Mouse (Mus musculus): ENCODE results near the gene Abhd12b.

Abhd12b gene

GRCm38 (mm10) chr12:70153842-70154241, at the start of gene Abhd12b:
TSS of gene Abhd12b (plus strand) at chr12:70154142.
- in situ Hi-C loops (cut with MboI; ENCODE audit: unreplicated experiment in 2 of 2): no loop called here

DNA sequence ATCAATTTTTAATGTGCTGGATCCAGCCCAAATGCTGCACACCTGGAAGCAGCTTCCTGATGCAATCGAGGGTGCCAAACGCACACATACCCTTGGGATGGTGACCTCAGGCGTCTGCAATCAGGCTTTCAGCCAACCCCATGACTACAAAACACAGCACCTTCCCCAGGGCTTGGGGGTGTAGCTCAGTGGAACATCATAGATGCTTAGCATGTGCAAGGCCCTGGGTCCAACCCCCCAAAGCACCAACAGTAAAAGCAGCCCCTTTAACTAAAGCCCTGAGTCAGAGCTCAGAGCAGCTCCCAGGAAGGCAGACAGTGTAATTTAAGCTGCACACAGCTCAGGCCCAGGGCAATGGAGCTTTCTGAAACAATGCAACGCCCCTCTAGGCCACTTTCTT, 49.7 kb upstream of the Abhd12b start:
- in situ Hi-C loops (cut with MboI; ENCODE audit: unreplicated experiment in 2 of 2): loop anchor here in 1 of 2 experiments (25.0 kb wide), 1 partner anchor 1033 kb away; the partner anchor contains the start of genes 2700049A03Rik and Timm9

DNA sequence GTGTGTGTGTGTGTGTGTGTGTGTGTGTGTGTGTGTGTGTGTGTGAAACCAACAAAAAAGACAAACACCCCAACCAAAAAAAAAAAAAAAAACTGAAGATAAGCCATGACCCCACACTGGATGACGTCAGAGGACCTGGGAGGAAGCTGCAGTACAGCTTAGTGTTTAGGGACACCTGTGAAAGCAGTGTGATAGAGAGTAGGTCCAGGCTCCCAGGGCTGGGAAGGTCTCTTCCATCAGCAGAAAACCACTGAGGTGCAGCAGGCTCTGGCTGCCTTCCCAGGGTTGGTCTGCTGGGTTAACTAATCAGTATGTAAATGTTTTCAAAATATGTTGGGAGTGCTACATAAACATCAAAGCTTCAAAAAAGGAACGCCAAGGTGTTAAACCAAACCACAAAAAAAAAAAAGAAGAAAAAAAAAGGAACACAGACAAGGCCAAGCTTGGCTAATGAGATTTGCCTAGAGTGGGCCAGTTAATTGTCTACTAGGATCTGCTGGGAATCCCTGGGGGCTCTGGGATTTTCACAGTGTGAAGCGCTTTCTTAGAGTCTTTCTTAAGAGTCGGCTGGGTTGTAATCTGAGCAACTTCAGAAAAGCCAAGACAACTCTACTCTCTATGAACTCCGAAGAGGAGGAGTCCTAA, 49.0 kb upstream of the Abhd12b start:
- in situ Hi-C loops (cut with MboI; ENCODE audit: unreplicated experiment in 2 of 2): loop anchor here (5.0 to 25.0 kb wide), 2 partner anchors 37 to 1032 kb away; partner anchors contain the start of genes 2700049A03Rik (in 1 of the 2) and Timm9 (in 1 of the 2)

DNA sequence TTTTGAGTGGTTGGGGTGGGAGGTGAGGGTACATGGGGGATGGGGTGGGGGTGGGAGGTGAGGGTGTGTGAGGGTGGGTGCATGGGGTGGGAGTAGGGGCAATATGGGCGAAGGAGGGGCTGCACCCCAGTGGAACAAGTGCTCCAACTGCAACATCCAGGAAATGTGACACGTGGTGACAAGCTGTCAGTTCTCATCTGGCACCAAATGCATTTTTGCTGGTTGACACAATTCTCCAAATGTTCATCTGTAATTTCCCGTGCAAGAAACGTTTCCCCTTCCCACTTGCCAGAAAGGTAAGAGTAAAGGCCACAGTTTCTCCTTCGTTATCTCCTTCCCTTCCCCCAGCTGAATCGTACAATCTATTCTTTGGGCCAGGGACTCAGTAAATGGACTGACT, 48.1 kb upstream of the Abhd12b start:
- in situ Hi-C loops (cut with MboI; ENCODE audit: unreplicated experiment in 2 of 2): loop anchor here (5.0 to 25.0 kb wide), 2 partner anchors 36 to 1031 kb away; partner anchors contain the start of genes 2700049A03Rik (in 1 of the 2) and Timm9 (in 1 of the 2)

- in situ Hi-C loops (cut with MboI; ENCODE audit: unreplicated experiment in 2 of 2): loop anchor here (5.0 to 25.0 kb wide), 2 partner anchors 36 to 1031 kb away; partner anchors contain the start of genes 2700049A03Rik (in 1 of the 2) and Timm9 (in 1 of the 2)
Observed at GRCm38 (mm10) chr12:70106508-70106907, 47.4 kb upstream of the Abhd12b start.

GRCm38 (mm10) chr12:70108104-70108503, 45.8 kb upstream of the Abhd12b start:
- in situ Hi-C loops (cut with MboI; ENCODE audit: unreplicated experiment in 2 of 2): loop anchor here (5.0 to 25.0 kb wide), 2 partner anchors 34 to 1029 kb away; partner anchors contain the start of genes 2700049A03Rik (in 1 of the 2) and Timm9 (in 1 of the 2)

DNA sequence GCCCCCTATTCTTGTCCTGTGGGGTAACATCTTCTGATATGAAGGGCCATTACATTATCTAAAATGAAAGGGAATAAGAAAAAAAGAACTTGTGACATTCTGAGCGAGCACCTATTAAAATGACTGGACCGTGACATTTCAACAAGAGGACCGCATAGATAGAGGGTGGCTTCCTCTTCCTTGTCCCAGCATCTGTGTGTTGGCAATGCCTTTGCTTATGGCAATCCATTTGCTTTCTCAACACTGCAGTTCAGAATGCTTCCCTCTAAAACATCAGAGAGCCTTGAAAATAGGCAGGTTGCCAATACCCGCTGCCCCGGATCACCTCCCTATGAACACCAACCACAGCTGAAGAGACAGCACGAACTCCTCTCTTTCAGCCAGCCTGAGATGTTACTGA, 44.0 kb upstream of the Abhd12b start:
- in situ Hi-C loops (cut with MboI; ENCODE audit: unreplicated experiment in 2 of 2): loop anchor here (5.0 to 25.0 kb wide), 2 partner anchors 32 to 1027 kb away; partner anchors contain the start of genes 2700049A03Rik (in 1 of the 2) and Timm9 (in 1 of the 2)

GRCm38 (mm10) chr12:70110375-70111116, 43.4 kb upstream of the Abhd12b start:
- in situ Hi-C loops (cut with MboI; ENCODE audit: unreplicated experiment in 2 of 2): loop anchor here in 1 of 2 experiments (25.0 kb wide), 1 partner anchor 1027 kb away; the partner anchor contains the start of genes 2700049A03Rik and Timm9

GRCm38 (mm10) chr12:70111117-70111366, 42.9 kb upstream of the Abhd12b start:
- in situ Hi-C loops (cut with MboI; ENCODE audit: unreplicated experiment in 2 of 2): loop anchor here in 1 of 2 experiments (25.0 kb wide), 1 partner anchor 1026 kb away; the partner anchor contains the start of genes 2700049A03Rik and Timm9

- in situ Hi-C loops (cut with MboI; ENCODE audit: unreplicated experiment in 2 of 2): loop anchor here in 1 of 2 experiments (25.0 kb wide), 1 partner anchor 1026 kb away; the partner anchor contains the start of genes 2700049A03Rik and Timm9
Observed at GRCm38 (mm10) chr12:70111367-70112089, 42.4 kb upstream of the Abhd12b start.

DNA sequence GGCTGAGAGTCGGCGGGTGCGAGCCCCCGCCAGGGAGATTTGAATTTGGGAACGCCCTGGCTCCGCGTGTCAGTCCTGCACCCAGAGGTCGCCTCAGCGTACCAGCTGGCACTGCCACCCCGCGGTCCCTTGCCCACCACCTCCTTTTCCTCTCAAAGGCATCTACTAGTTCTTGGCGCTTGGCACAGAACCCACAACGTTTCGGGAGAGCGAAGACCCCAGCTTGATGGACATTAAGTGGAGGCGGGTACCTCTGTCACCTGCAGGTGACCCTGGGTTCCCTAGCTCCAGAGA, 41.9 kb upstream of the Abhd12b start:
- in situ Hi-C loops (cut with MboI; ENCODE audit: unreplicated experiment in 2 of 2): loop anchor here in 1 of 2 experiments (25.0 kb wide), 1 partner anchor 1025 kb away; the partner anchor contains the start of genes 2700049A03Rik and Timm9

DNA sequence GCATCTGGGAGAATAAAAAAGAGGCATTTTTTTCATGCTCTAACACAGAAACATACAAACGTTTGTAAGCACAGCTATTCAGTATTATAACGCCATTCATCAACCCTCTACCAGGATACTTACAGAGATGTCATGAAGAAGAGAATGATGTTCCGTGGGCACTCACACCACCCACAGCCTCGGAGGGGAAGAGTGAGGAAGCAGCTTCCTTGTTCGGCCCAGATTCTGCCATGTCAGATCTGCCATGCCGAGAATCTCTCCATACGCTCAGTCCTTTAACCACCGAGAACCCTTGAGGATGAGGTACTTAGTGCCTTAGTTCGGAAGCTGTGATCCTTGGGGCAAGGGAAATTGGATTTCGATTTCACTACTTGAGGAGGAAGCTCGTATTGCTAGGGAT, 40.6 kb upstream of the Abhd12b start, which contains the start of gene Nin:
TSS of gene Nin (minus strand) at position 367 of the 400 bp plus-strand sequence.
- in situ Hi-C loops (cut with MboI; ENCODE audit: unreplicated experiment in 2 of 2): loop anchor here in 1 of 2 experiments (25.0 kb wide), 1 partner anchor 1024 kb away; the partner anchor contains the start of genes 2700049A03Rik and Timm9

- in situ Hi-C loops (cut with MboI; ENCODE audit: unreplicated experiment in 2 of 2): loop anchor here in 1 of 2 experiments (25.0 kb wide), 1 partner anchor 1020 kb away; the partner anchor contains the start of genes 2700049A03Rik and Timm9
Observed at GRCm38 (mm10) chr12:70117146-70117545, 36.8 kb upstream of the Abhd12b start.

DNA sequence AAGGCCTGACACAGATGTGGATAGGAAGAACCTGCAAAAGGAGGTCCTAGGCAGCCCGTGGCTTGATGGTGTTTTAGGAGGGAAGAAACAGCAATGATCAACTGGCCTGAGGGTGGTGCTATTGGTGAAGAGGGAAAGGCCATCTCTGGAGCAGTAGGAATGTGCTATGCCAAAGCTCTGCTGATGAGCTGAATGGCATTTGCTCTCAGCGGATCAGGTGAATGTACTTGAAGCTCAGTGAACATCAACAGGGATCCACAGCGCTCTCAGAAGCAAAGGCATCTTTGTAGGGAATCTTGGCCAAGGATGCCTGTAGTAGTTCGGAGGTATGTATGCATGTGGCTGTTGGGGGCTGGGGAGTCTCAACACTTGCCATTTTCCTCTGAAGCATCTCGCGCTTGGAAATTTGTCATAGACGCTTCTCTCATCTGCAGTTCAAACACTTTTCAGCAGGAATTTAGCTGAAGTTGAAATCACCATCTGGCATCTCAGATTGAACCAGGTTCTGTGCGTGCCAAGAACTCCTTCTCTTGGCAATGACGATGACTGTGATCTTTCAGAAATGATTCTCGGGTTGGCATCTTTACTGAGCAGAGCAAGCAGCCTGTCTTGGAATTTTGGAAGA, 35.1 kb upstream of the Abhd12b start:
- in situ Hi-C loops (cut with MboI; ENCODE audit: unreplicated experiment in 2 of 2): loop anchor here in 1 of 2 experiments (25.0 kb wide), 1 partner anchor 1018 kb away; the partner anchor contains the start of genes 2700049A03Rik and Timm9

- in situ Hi-C loops (cut with MboI; ENCODE audit: unreplicated experiment in 2 of 2): loop anchor here in 1 of 2 experiments (25.0 kb wide), 1 partner anchor 1018 kb away; the partner anchor contains the start of genes 2700049A03Rik and Timm9
Observed at GRCm38 (mm10) chr12:70119552-70119951, 34.4 kb upstream of the Abhd12b start.

- in situ Hi-C loops (cut with MboI; ENCODE audit: unreplicated experiment in 2 of 2): loop anchor here (25.0 kb wide), 1 partner anchor 964 kb away; the partner anchor contains the start of genes Lrr1 (in 2 of the 2) and Rps29 (in 2 of the 2)
Observed at GRCm38 (mm10) chr12:70126626-70127025, 27.3 kb upstream of the Abhd12b start.

DNA sequence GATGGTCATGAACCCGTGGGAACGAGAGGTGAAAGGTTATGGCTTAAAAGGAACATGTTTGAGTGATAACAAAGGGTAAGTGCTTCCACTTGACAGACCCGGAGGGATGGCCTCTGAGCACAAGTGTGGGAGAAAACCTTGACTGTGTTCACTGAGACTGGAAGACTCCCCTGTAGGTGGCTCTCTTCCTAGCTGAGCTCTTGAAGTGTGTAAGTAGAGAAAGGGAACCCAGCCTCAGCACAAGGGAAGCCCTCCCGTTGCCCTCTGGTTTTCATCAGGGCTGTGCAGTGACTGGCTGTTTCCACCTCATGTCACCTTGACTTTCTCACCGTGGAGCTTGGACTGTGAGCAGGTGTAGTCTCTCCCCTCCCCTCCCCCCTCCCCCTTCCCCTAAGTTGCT, 24.8 kb upstream of the Abhd12b start:
- in situ Hi-C loops (cut with MboI; ENCODE audit: unreplicated experiment in 2 of 2): loop anchor here (25.0 kb wide), 1 partner anchor 967 kb away; the partner anchor contains the start of genes Lrr1 (in 2 of the 2) and Rps29 (in 2 of the 2)

GRCm38 (mm10) chr12:70131042-70131675, 22.8 kb upstream of the Abhd12b start:
- in situ Hi-C loops (cut with MboI; ENCODE audit: unreplicated experiment in 2 of 2): loop anchor here (10.0 to 25.0 kb wide), 2 partner anchors 776 to 969 kb away; partner anchors contain the start of genes Lrr1 (in 2 of the 2), Rps29 (in 2 of the 2) and Nemf (in 1 of the 2)

Data from v-Abl transformed pro-B cells (cell line).